Mouse (Mus musculus): ENCODE data around the gene Aplnr. TPM values are rescaled to one million over a fixed set of nuclear protein-coding genes. Genes with fewer than 3 reads are reported as not detected.

Gene Aplnr
- total RNA-seq (2023), result not detected

GRCm38 (mm10) chr2:85136089-85136488 lies at the start of gene Aplnr:
Gene Aplnr, plus strand, starts transcription at chr2:85136225.

Other genes with a start within 250 kb of the Aplnr start
- gene Rtn4rl2, start 249.5 kb upstream of the Aplnr start, total RNA-seq (2023), result under 1 TPM in 1 of 2 experiments, not detected in 1; 0.55 TPM
- 1 to 10 TPM; 5.3 to 7.5 TPM for gene Slc43a3, start 199.6 kb upstream of the Aplnr start, total RNA-seq (2023)
- gene Prg2, start 155.8 kb upstream of the Aplnr start, total RNA-seq (2023), result 1 to 10 TPM in 1 of 2 experiments, not detected in 1; 1.4 TPM
- not detected for gene Prg3, start 148.0 kb upstream of the Aplnr start, total RNA-seq (2023)
- 100 to 1,000 TPM; 164 to 186 TPM for gene Ssrp1, start 99.0 kb upstream of the Aplnr start, total RNA-seq (2023)
- gene P2rx3, start 98.8 kb upstream of the Aplnr start, total RNA-seq (2023), result not detected
- gene Tnks1bp1, start 88.2 kb upstream of the Aplnr start, total RNA-seq (2023), result 10 to 100 TPM; 37.5 to 47.0 TPM
- gene Lrrc55, start 61.0 kb downstream of the Aplnr start, total RNA-seq (2023), result not detected
- not detected for gene Olfr987, start 203.1 kb downstream of the Aplnr start, total RNA-seq (2023)
- gene Olfr988, start 227.0 kb downstream of the Aplnr start, total RNA-seq (2023), result not detected

All from B cell, adult 67 days (primary cell).